ENCODE assay signal across 11 mouse cellular contexts in genomic region chr12:25310293-25310946, GRCm38 (mm10).
DNase-seq lines count a peak whose midpoint lies in the region; ATAC-seq and TF ChIP-seq lines count a peak whose summit lies in the region.
"Had no signal": no experiment of that assay in that cellular context is flagged by ENCODE, and none has a peak within 500 bp of the region (broad histone marks: within the 10 kb centered on the region; RNA-seq: fewer than 3 reads in every experiment).

No protein-coding gene starts in this region.

- ATAC-seq in intestine, embryonic 15.5 days = peak; percentile 55; the same call in 1 of the 2 replicates
- ATAC-seq in intestine, postnatal 0 days = no peak
- ATAC-seq in intestine, embryonic 16.5 days = peak; percentile 54; the same call in 1 of the 2 replicates
- no peak for ATAC-seq in forebrain, embryonic 13.5 days
- no peak for ATAC-seq in midbrain, embryonic 14.5 days (ENCODE audit: low FRiP score, low TSS enrichment)
- ATAC-seq: Patski had no signal

- no peaks in the 10 kb centered on the region for H3K27me3 ChIP-seq in intestine, embryonic 15.5 days (replicated peaks)
- H3K27me3 ChIP-seq in intestine, postnatal 0 days (replicated peaks; ENCODE audit: control insufficient read depth, insufficient read depth, low read length) = no peaks in the 10 kb centered on the region
- H3K27me3 ChIP-seq in intestine, embryonic 16.5 days (replicated peaks; ENCODE audit: control insufficient read depth, insufficient read depth, low read length) = no peaks in the 10 kb centered on the region
- H3K27me3 ChIP-seq in forebrain, embryonic 13.5 days = no peaks in the 10 kb centered on the region
- no peaks in the 10 kb centered on the region for H3K27me3 ChIP-seq in midbrain, embryonic 14.5 days (ENCODE audit: control insufficient read depth, insufficient read depth, low read length)
- H3K27me3 ChIP-seq in midbrain, embryonic 10.5 days (ENCODE audit: low read depth, poor library complexity, severe bottlenecking) = no peaks in the 10 kb centered on the region
- H3K27me3 ChIP-seq: limb, embryonic 15.5 days; neural tube, embryonic 13.5 days; Patski had no signal

- no peak overlapping the region for H3K4me2 ChIP-seq in intestine, embryonic 15.5 days (replicated peaks)
- H3K4me2 ChIP-seq in intestine, postnatal 0 days (replicated peaks; ENCODE audit: low read depth) = no peak overlapping the region
- no peak overlapping the region; the same call in 1 of the 2 replicates for H3K4me2 ChIP-seq in intestine, embryonic 16.5 days (ENCODE audit: low read depth, low read length)
- H3K4me2 ChIP-seq in forebrain, embryonic 13.5 days = no peak overlapping the region
- H3K4me2 ChIP-seq in midbrain, embryonic 14.5 days (ENCODE audit: low read length) = no peak overlapping the region
- H3K4me2 ChIP-seq: limb, embryonic 15.5 days; neural tube, embryonic 13.5 days had no signal

- no peak overlapping the region for H3K27ac ChIP-seq in intestine, embryonic 15.5 days
- H3K27ac ChIP-seq in intestine, postnatal 0 days (ENCODE audit: low read depth, low read length) = no peak overlapping the region
- H3K27ac ChIP-seq in intestine, embryonic 16.5 days (ENCODE audit: low read length) = peak overlapping the region; percentile 40; the same call in 1 of the 2 replicates
- no peak overlapping the region for H3K27ac ChIP-seq in forebrain, embryonic 13.5 days
- no peak overlapping the region for H3K27ac ChIP-seq in midbrain, embryonic 14.5 days (replicated peaks; ENCODE audit: low read depth, low read length)
- no peak overlapping the region for H3K27ac ChIP-seq in midbrain, embryonic 10.5 days (replicated peaks)
- H3K27ac ChIP-seq: limb, embryonic 15.5 days; neural tube, embryonic 13.5 days had no signal

- no peak for TF ChIP-seq CTCF in intestine, postnatal 0 days (IDR thresholded peaks at IDR 0.05; ENCODE audit: low read depth)

- H3K4me3 ChIP-seq in intestine, embryonic 15.5 days (replicated peaks) = no peak overlapping the region
- no peak overlapping the region for H3K4me3 ChIP-seq in intestine, postnatal 0 days (ENCODE audit: low read depth, low read length)
- H3K4me3 ChIP-seq in intestine, embryonic 16.5 days (ENCODE audit: low read length) = no peak overlapping the region
- no peak overlapping the region for H3K4me3 ChIP-seq in forebrain, embryonic 13.5 days
- H3K4me3 ChIP-seq in midbrain, embryonic 14.5 days (replicated peaks; ENCODE audit: low read depth, low read length) = no peak overlapping the region
- H3K4me3 ChIP-seq in midbrain, embryonic 10.5 days = no peak overlapping the region
- H3K4me3 ChIP-seq: limb, embryonic 15.5 days; neural tube, embryonic 13.5 days had no signal

- peak; percentile 90 for DNase-seq in adrenal gland, adult 8-10 months
- peak; percentile 67 for DNase-seq in lung, postnatal 10 days
- DNase-seq in midbrain, embryonic 14.5 days = no peak
- DNase-seq in midbrain, embryonic 10.5 days (ENCODE audit: low spot score) = no peak

- WGBS in intestine, embryonic 15.5 days = 42% methylated on average over 6 of the region's 6 CpGs
- WGBS in intestine, postnatal 0 days = 45% methylated on average over 6 of the region's 6 CpGs
- WGBS in intestine, embryonic 16.5 days = 47% methylated on average over 6 of the region's 6 CpGs
- 65% methylated on average over 6 of the region's 6 CpGs for WGBS in forebrain, embryonic 13.5 days
- 73% methylated on average over 6 of the region's 6 CpGs for WGBS in midbrain, embryonic 14.5 days
- WGBS in midbrain, embryonic 10.5 days = 72% methylated on average over 6 of the region's 6 CpGs

- H3K9ac ChIP-seq in intestine, embryonic 15.5 days = no peak overlapping the region
- no peak overlapping the region for H3K9ac ChIP-seq in intestine, postnatal 0 days (ENCODE audit: low read depth, low read length)
- no peak overlapping the region for H3K9ac ChIP-seq in intestine, embryonic 16.5 days (ENCODE audit: low read depth, low read length)
- H3K9ac ChIP-seq in forebrain, embryonic 13.5 days = no peak overlapping the region
- no peak overlapping the region for H3K9ac ChIP-seq in midbrain, embryonic 14.5 days (replicated peaks; ENCODE audit: low read length)
- H3K9ac ChIP-seq: limb, embryonic 15.5 days; neural tube, embryonic 13.5 days had no signal

- no peaks in the 10 kb centered on the region for H3K9me3 ChIP-seq in intestine, embryonic 15.5 days
- H3K9me3 ChIP-seq in intestine, postnatal 0 days (ENCODE audit: control insufficient read depth) = no peaks in the 10 kb centered on the region
- no peaks in the 10 kb centered on the region for H3K9me3 ChIP-seq in intestine, embryonic 16.5 days (ENCODE audit: control insufficient read depth, low read length)
- no peaks in the 10 kb centered on the region for H3K9me3 ChIP-seq in forebrain, embryonic 13.5 days (replicated peaks)
- no peaks in the 10 kb centered on the region for H3K9me3 ChIP-seq in midbrain, embryonic 14.5 days (ENCODE audit: control insufficient read depth, low read length)
- H3K9me3 ChIP-seq in midbrain, embryonic 10.5 days (replicated peaks) = no peaks in the 10 kb centered on the region
- H3K9me3 ChIP-seq: limb, embryonic 15.5 days; neural tube, embryonic 13.5 days had no signal

- peaks cover 5% of the 10 kb centered on the region; the same call in 1 of the 2 replicates for H3K4me1 ChIP-seq in intestine, embryonic 15.5 days (replicated peaks)
- H3K4me1 ChIP-seq in intestine, postnatal 0 days (replicated peaks; ENCODE audit: control insufficient read depth, insufficient read depth, low read length) = no peaks in the 10 kb centered on the region
- H3K4me1 ChIP-seq in intestine, embryonic 16.5 days (ENCODE audit: control insufficient read depth, insufficient read depth, low read length) = peaks cover 17% of the 10 kb centered on the region; the same call in 1 of the 2 replicates
- no peaks in the 10 kb centered on the region for H3K4me1 ChIP-seq in forebrain, embryonic 13.5 days
- no peaks in the 10 kb centered on the region for H3K4me1 ChIP-seq in midbrain, embryonic 14.5 days (ENCODE audit: control insufficient read depth, insufficient read depth, low read length)
- no peaks in the 10 kb centered on the region for H3K4me1 ChIP-seq in midbrain, embryonic 10.5 days

- no peaks in the 10 kb centered on the region for H3K36me3 ChIP-seq in intestine, embryonic 15.5 days
- no peaks in the 10 kb centered on the region for H3K36me3 ChIP-seq in intestine, postnatal 0 days (ENCODE audit: control insufficient read depth, insufficient read depth)
- no peaks in the 10 kb centered on the region for H3K36me3 ChIP-seq in intestine, embryonic 16.5 days (ENCODE audit: control insufficient read depth, insufficient read depth, low read length)
- no peaks in the 10 kb centered on the region for H3K36me3 ChIP-seq in forebrain, embryonic 13.5 days (ENCODE audit: poor library complexity, severe bottlenecking)
- H3K36me3 ChIP-seq in midbrain, embryonic 14.5 days (ENCODE audit: control insufficient read depth, insufficient read depth, low read length) = no peaks in the 10 kb centered on the region
- H3K36me3 ChIP-seq in midbrain, embryonic 10.5 days = no peaks in the 10 kb centered on the region
- H3K36me3 ChIP-seq: limb, embryonic 15.5 days; neural tube, embryonic 13.5 days had no signal

Comparison
In these comparisons a context has a peak if more than half of its experiments do, and no peak if none do; other contexts are left out.
1. ATAC-seq: peak in intestine, embryonic 15.5 days (single experiment) and intestine, embryonic 16.5 days (single experiment); none in intestine, postnatal 0 days (single experiment), forebrain, embryonic 13.5 days (single experiment) and midbrain, embryonic 14.5 days (single experiment).
2. DNase-seq: peak in adrenal gland, adult 8-10 months (single experiment) and lung, postnatal 10 days (single experiment); none in midbrain, embryonic 14.5 days (single experiment) and midbrain, embryonic 10.5 days (single experiment).